Mouse (Mus musculus) limb, embryonic 14.5 days (tissue): ENCODE measurements around the gene Sec24d. TPM values are rescaled to one million over a fixed set of nuclear protein-coding genes. Genes with fewer than 3 reads are reported as not detected.

Source experiments
- ATAC-seq: fragments of 200-750 bp; cut with Nextera tagmentation; 2 replicates; pipeline ENCODE4 v1.8.0; 2017; ENCODE audit warnings: low read depth, moderate number of reproducible peaks, moderate TSS enrichment; ENCODE audit not compliant: low FRiP score
- DNase-seq: peaks from one replicate; pipeline ENCODE4 v3.0.0-alpha.2; 2015; ENCODE audit warnings: low spot score
- H3K27ac ChIP-seq: fragments of 300-500 bp; sonication (generic); replicated peaks from 2 replicates; pipeline ENCODE4 v1.5.1; 2014; ENCODE audit warnings: low read depth, mild to moderate bottlenecking, low read length, moderate library complexity, mixed read lengths
- H3K27me3 ChIP-seq: fragments of 300-500 bp; sonication (generic); 2 replicates; pipeline ENCODE4 v1.6.1; 2014; ENCODE audit warnings: low read length, mixed read lengths; ENCODE audit not compliant: control insufficient read depth, insufficient read depth
- H3K36me3 ChIP-seq: fragments of 300-500 bp; sonication (generic); 2 replicates; pipeline ENCODE4 v1.6.1; 2014; ENCODE audit warnings: mild to moderate bottlenecking, low read length, moderate library complexity, mixed read lengths; ENCODE audit not compliant: control insufficient read depth, insufficient read depth
- H3K4me1 ChIP-seq: fragments of 300-500 bp; sonication (generic); 2 replicates; pipeline ENCODE4 v1.6.1; 2014; ENCODE audit warnings: antibody characterized with exemption, low read length, mixed read lengths; ENCODE audit not compliant: control insufficient read depth, insufficient read depth
- H3K4me2 ChIP-seq: fragments of 300-500 bp; sonication (generic); replicated peaks from 2 replicates; pipeline ENCODE4 v1.6.1; 2014; ENCODE audit warnings: low read depth, mild to moderate bottlenecking, low read length, moderate library complexity; ENCODE audit not compliant: severe bottlenecking
- H3K4me3 ChIP-seq: fragments of 300-500 bp; sonication (generic); replicated peaks from 2 replicates; pipeline ENCODE4 v1.5.1; 2014; ENCODE audit warnings: low read length
- H3K9ac ChIP-seq: fragments of 300-500 bp; sonication (generic); 2 replicates; pipeline ENCODE4 v1.6.1; 2014; ENCODE audit warnings: mild to moderate bottlenecking, low read depth, low read length, moderate library complexity; ENCODE audit not compliant: severe bottlenecking
- H3K9me3 ChIP-seq: fragments of 300-500 bp; sonication (generic); 2 replicates; pipeline ENCODE4 v1.6.1; 2016; ENCODE audit warnings: low read length; ENCODE audit not compliant: control insufficient read depth
- POLR2A ChIP-seq: fragments of 200-500 bp; IDR thresholded peaks from 2 replicates; pipeline ENCODE4 v1.8.0; 2012; ENCODE audit warnings: inconsistent platforms, mild to moderate bottlenecking, moderate library complexity, borderline replicate concordance; ENCODE audit not compliant: insufficient read depth, insufficient read length; ENCODE audit errors: extremely low read depth
- WGBS: fragments of 180-500 bp; shearing (Covaris S2); extraction: QIAGEN DNeasy Blood & Tissue Kit; methylation state at CpG from one replicate; pipeline ENCODE4 v1.1.7; 2014; 5-methylcytosine and 5-hydroxymethylcytosine counted together
- polyA plus RNA-seq, 2 experiments: library from polyadenylated mRNA; depleted of rRNA in 1 of 2; stranded (reverse) in 1 of 2; unstranded in 1 of 2; fragments of >200 nt; fragmentation: Nextera tagmentation in 1 of 2; extraction: Ambion mirVana in 1 of 2; gene quantifications; 2 replicates each; pipeline versions ENCODE4 v1.2.1 to v1.2.3; 2012 to 2014

Gene Sec24d
- polyA plus RNA-seq, 2 experiments = 97.5 to 110 TPM

- no peak for DNase-seq
- no peaks in the 10 kb centered on the region for H3K27me3 ChIP-seq
- H3K4me3 ChIP-seq = no peak overlapping the region
- no peak for ATAC-seq
- no peaks in the 10 kb centered on the region for H3K4me1 ChIP-seq
- H3K4me2 ChIP-seq = no peak overlapping the region
- peaks cover 59% of the 10 kb centered on the region for H3K36me3 ChIP-seq
- 85% methylated on average over 12 of the region's 12 CpGs for WGBS
- no peak overlapping the region for H3K27ac ChIP-seq
- no peak for TF ChIP-seq POLR2A
- no peak overlapping the region for H3K9ac ChIP-seq
- no peaks in the 10 kb centered on the region for H3K9me3 ChIP-seq
Measured at GRCm38 (mm10) chr3:123348080-123348802, 81.0 kb downstream of the Sec24d start.

- Histone ChIP-seq H3K9me3 (no peaks in the 10 kb centered on the region), H3K9ac (no peak overlapping the region), H3K27me3 (no peaks in the 10 kb centered on the region), H3K4me1 (no peaks in the 10 kb centered on the region), H3K4me2 (no peak overlapping the region), H3K4me3 (no peak overlapping the region), H3K27ac (no peak overlapping the region), H3K36me3 (peaks cover 66% of the 10 kb centered on the region)
- no peak for DNase-seq
- 79% methylated on average over 8 of the region's 8 CpGs for WGBS
- TF ChIP-seq POLR2A = no peak
- ATAC-seq = no peak
Measured at GRCm38 (mm10) chr3:123350602-123351001, 83.3 kb downstream of the Sec24d start.

- H3K36me3 ChIP-seq = peaks cover 69% of the 10 kb centered on the region
- no peaks in the 10 kb centered on the region for H3K4me1 ChIP-seq
- H3K4me2 ChIP-seq = no peak overlapping the region
- no peak overlapping the region for H3K9ac ChIP-seq
- H3K4me3 ChIP-seq = no peak overlapping the region
- WGBS = 79% methylated on average over 2 of the region's 2 CpGs
- ATAC-seq (no peak), DNase-seq (no peak)
- TF ChIP-seq POLR2A = no peak
- no peaks in the 10 kb centered on the region for H3K9me3 ChIP-seq
- no peak overlapping the region for H3K27ac ChIP-seq
- no peaks in the 10 kb centered on the region for H3K27me3 ChIP-seq
Measured at GRCm38 (mm10) chr3:123351519-123351918, 84.3 kb downstream of the Sec24d start.

- H3K9ac ChIP-seq = no peak overlapping the region
- DNase-seq = peak; percentile 88
- no peak for TF ChIP-seq POLR2A
- H3K9me3 ChIP-seq = no peaks in the 10 kb centered on the region
- H3K27ac ChIP-seq = no peak overlapping the region
- H3K27me3 ChIP-seq = no peaks in the 10 kb centered on the region
- WGBS = 71% methylated on average over 6 of the region's 6 CpGs
- no peak overlapping the region for H3K4me2 ChIP-seq
- H3K4me3 ChIP-seq = no peak overlapping the region
- no peak for ATAC-seq
- H3K4me1 ChIP-seq = no peaks in the 10 kb centered on the region
- peaks cover 83% of the 10 kb centered on the region for H3K36me3 ChIP-seq
Measured at GRCm38 (mm10) chr3:123353183-123353582, 85.9 kb downstream of the Sec24d start.

GRCm38 (mm10) chr3:123353661-123354060, 86.4 kb downstream of the Sec24d start:
- Histone ChIP-seq H3K36me3 (peaks cover 84% of the 10 kb centered on the region), H3K4me3 (no peak overlapping the region), H3K27me3 (no peaks in the 10 kb centered on the region), H3K9me3 (no peaks in the 10 kb centered on the region), H3K9ac (no peak overlapping the region), H3K4me1 (no peaks in the 10 kb centered on the region), H3K4me2 (no peak overlapping the region), H3K27ac (no peak overlapping the region)
- WGBS = 88% methylated on average over 12 of the region's 12 CpGs
- no peak for ATAC-seq
- TF ChIP-seq POLR2A = no peak
- no peak for DNase-seq
